Mouse (Mus musculus): ENCODE measurements around the gene Tvp23a. TPM values are rescaled to one million over a fixed set of nuclear protein-coding genes. Genes with fewer than 3 reads are reported as not detected.

The Tvp23a gene
- polyA plus RNA-seq, 2 experiments, result 0.20 to 0.28 TPM

DNA sequence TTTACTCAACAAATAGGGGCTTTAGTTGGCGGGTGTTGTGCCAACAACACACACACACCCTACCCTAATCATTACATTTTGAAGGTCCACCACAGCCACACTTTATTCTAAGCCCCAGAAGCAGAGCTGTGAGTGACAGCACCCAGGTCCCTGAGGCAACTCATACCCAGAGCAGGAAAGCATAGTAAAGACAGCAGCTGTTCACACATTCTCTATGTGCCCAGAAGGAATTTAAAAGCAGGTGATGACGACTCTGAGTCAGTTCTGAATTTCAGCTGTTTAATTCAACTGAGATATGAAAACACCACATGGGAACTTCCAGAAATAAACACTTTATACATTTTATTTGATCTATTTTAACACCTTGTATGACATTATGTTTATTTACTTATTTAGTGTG is 67.6 kb downstream of the Tvp23a start:
- no peak for ATAC-seq (ENCODE audit: insufficient read depth)
- H3K9me3 ChIP-seq (ENCODE audit: control insufficient read depth, low read length), result no peaks in the 10 kb centered on the region
- no peak for TF ChIP-seq EP300 (IDR thresholded peaks at IDR 0.05; ENCODE audit: low read depth)
- H3K4me1 ChIP-seq (replicated peaks; ENCODE audit: control insufficient read depth in 2 of 2, insufficient read depth in 2 of 2, low read length in 1 of 2), result peaks cover 10 to 14% of the 10 kb centered on the region in 2 experiments
- no peak overlapping the region for H3K9ac ChIP-seq (replicated peaks)
- no peaks in the 10 kb centered on the region for H3K27me3 ChIP-seq (ENCODE audit: control insufficient read depth, insufficient read depth, low read length)
- no peak overlapping the region for H3K4me2 ChIP-seq (ENCODE audit: low read depth)
- no peak for DNase-seq (ENCODE audit: low read depth in 3 of 3, low spot score in 3 of 3)
- H3K4me3 ChIP-seq (ENCODE audit: insufficient read depth in 1 of 2, low read depth in 2 of 2, low read length in 2 of 2), result no peak overlapping the region
- no peaks in the 10 kb centered on the region for H3K36me3 ChIP-seq (replicated peaks; ENCODE audit: control insufficient read depth, insufficient read depth, low read depth)
- WGBS (ENCODE audit: insufficient replicate concordance), result 42% methylated on average over 2 of the region's 2 CpGs
- no peak overlapping the region for H3K27ac ChIP-seq

- H3K4me2 ChIP-seq (ENCODE audit: low read depth), result no peak overlapping the region
- no peak for ATAC-seq (ENCODE audit: insufficient read depth)
- H3K4me3 ChIP-seq (ENCODE audit: insufficient read depth in 1 of 2, low read depth in 2 of 2, low read length in 2 of 2), result no peak overlapping the region
- TF ChIP-seq EP300 (IDR thresholded peaks at IDR 0.05; ENCODE audit: low read depth) (no peak), CTCF (IDR thresholded peaks at IDR 0.05; ENCODE audit: low read depth) (no peak)
- WGBS (ENCODE audit: insufficient replicate concordance), result 32% methylated on average over 1 of the region's 1 CpGs
- H3K27me3 ChIP-seq (ENCODE audit: control insufficient read depth, insufficient read depth, low read length), result no peaks in the 10 kb centered on the region
- H3K27ac ChIP-seq, result no peak overlapping the region
- H3K36me3 ChIP-seq (replicated peaks; ENCODE audit: control insufficient read depth, insufficient read depth, low read depth), result no peaks in the 10 kb centered on the region
- no peaks in the 10 kb centered on the region for H3K4me1 ChIP-seq (replicated peaks; ENCODE audit: control insufficient read depth in 2 of 2, insufficient read depth in 2 of 2, low read length in 1 of 2)
- H3K9ac ChIP-seq (replicated peaks), result no peak overlapping the region
- H3K9me3 ChIP-seq (ENCODE audit: control insufficient read depth, low read length), result no peaks in the 10 kb centered on the region
- DNase-seq (ENCODE audit: low read depth in 3 of 3, low spot score in 3 of 3), result no peak
These were observed 69.9 kb downstream of the Tvp23a start for GRCm38 (mm10) chr16:10377286-10377685.

GRCm38 (mm10) chr16:10374254-10375011 is 72.7 kb downstream of the Tvp23a start:
- Histone ChIP-seq H3K4me3 (ENCODE audit: insufficient read depth in 1 of 2, low read depth in 2 of 2, low read length in 2 of 2) (no peak overlapping the region), H3K4me1 (replicated peaks; ENCODE audit: control insufficient read depth in 2 of 2, insufficient read depth in 2 of 2, low read length in 1 of 2) (no peaks in the 10 kb centered on the region), H3K9me3 (ENCODE audit: control insufficient read depth, low read length) (no peaks in the 10 kb centered on the region), H3K27ac (no peak overlapping the region), H3K27me3 (ENCODE audit: control insufficient read depth, insufficient read depth, low read length) (no peaks in the 10 kb centered on the region), H3K4me2 (ENCODE audit: low read depth) (no peak overlapping the region), H3K36me3 (replicated peaks; ENCODE audit: control insufficient read depth, insufficient read depth, low read depth) (no peaks in the 10 kb centered on the region), H3K9ac (replicated peaks) (no peak overlapping the region)
- no peak for DNase-seq (ENCODE audit: low read depth in 3 of 3, low spot score in 3 of 3)
- TF ChIP-seq CTCF (IDR thresholded peaks at IDR 0.05; ENCODE audit: low read depth), result no peak
- no peak for TF ChIP-seq EP300 (IDR thresholded peaks at IDR 0.05; ENCODE audit: low read depth)
- ATAC-seq (ENCODE audit: insufficient read depth), result no peak
- WGBS (ENCODE audit: insufficient replicate concordance), result 34% methylated on average over 13 of the region's 13 CpGs

DNA sequence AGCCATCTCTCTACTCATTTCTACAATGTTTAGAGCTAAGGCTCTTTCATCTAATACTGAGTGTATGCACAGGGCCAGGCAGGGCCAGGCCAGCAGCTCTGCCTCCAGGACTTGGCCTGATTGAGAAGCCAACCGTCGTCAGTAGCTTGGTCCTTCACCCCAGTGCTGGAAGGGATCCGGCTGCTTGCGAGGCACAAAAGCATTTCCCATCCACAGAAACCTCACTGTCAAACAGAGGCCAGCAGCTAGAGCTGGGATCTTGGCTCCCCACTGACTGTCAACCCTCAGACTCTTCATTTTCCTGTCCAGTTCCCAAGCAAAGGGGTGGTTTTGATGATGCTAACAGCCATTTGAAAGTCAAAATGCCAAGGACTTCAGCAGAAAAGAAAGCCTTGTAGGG is 74.8 kb downstream of the Tvp23a start:
- H3K9ac ChIP-seq (replicated peaks), result no peak overlapping the region
- no peak for TF ChIP-seq CTCF (IDR thresholded peaks at IDR 0.05; ENCODE audit: low read depth)
- no peak for TF ChIP-seq EP300 (IDR thresholded peaks at IDR 0.05; ENCODE audit: low read depth)
- ATAC-seq (ENCODE audit: insufficient read depth) (no peak), DNase-seq (ENCODE audit: low read depth in 3 of 3, low spot score in 3 of 3) (no peak)
- H3K36me3 ChIP-seq (replicated peaks; ENCODE audit: control insufficient read depth, insufficient read depth, low read depth), result no peaks in the 10 kb centered on the region
- H3K9me3 ChIP-seq (ENCODE audit: control insufficient read depth, low read length), result no peaks in the 10 kb centered on the region
- H3K27ac ChIP-seq, result no peak overlapping the region
- H3K4me1 ChIP-seq (replicated peaks; ENCODE audit: control insufficient read depth in 2 of 2, insufficient read depth in 2 of 2, low read length in 1 of 2), result no peaks in the 10 kb centered on the region
- no peaks in the 10 kb centered on the region for H3K27me3 ChIP-seq (ENCODE audit: control insufficient read depth, insufficient read depth, low read length)
- 72% methylated on average over 4 of the region's 4 CpGs for WGBS (ENCODE audit: insufficient replicate concordance)
- H3K4me2 ChIP-seq (ENCODE audit: low read depth), result no peak overlapping the region
- H3K4me3 ChIP-seq (ENCODE audit: insufficient read depth in 1 of 2, low read depth in 2 of 2, low read length in 2 of 2), result no peak overlapping the region

Other genes starting within 250 kb of the Tvp23a start
- 3.9 and 4.3 TPM in 2 replicates for gene Emp2, start 133.4 kb downstream of the Tvp23a start, polyA plus RNA-seq (2012; rRNA removed)
- gene Emp2, start 133.4 kb downstream of the Tvp23a start, polyA plus RNA-seq (2014; fragmentation: Nextera tagmentation; extraction: Ambion mirVana), result 3.8 and 4.0 TPM in 2 replicates
- gene Tekt5, start 51.9 kb downstream of the Tvp23a start, polyA plus RNA-seq (2012; rRNA removed), result 0.13 and 0.15 TPM in 2 replicates
- 0.10 TPM in 2 replicates for gene Tekt5, start 51.9 kb downstream of the Tvp23a start, polyA plus RNA-seq (2014; fragmentation: Nextera tagmentation; extraction: Ambion mirVana)
- 15.2 and 20.2 TPM in 2 replicates for gene Nubp1, start 35.4 kb downstream of the Tvp23a start, polyA plus RNA-seq (2012; rRNA removed)
- gene Nubp1, start 35.4 kb downstream of the Tvp23a start, polyA plus RNA-seq (2014; fragmentation: Nextera tagmentation; extraction: Ambion mirVana), result 31.6 and 34.4 TPM in 2 replicates
- gene Ciita, start 32.7 kb upstream of the Tvp23a start, polyA plus RNA-seq (2012; rRNA removed), result 0.04 and 0.06 TPM in 2 replicates
- 0.03 and 0.06 TPM in 2 replicates for gene Ciita, start 32.7 kb upstream of the Tvp23a start, polyA plus RNA-seq (2014; fragmentation: Nextera tagmentation; extraction: Ambion mirVana)
- 4.3 and 4.8 TPM in 2 replicates for gene Dexi, start 95.7 kb upstream of the Tvp23a start, polyA plus RNA-seq (2012; rRNA removed)
- 3.9 and 4.7 TPM in 2 replicates for gene Dexi, start 95.7 kb upstream of the Tvp23a start, polyA plus RNA-seq (2014; fragmentation: Nextera tagmentation; extraction: Ambion mirVana)
- gene Clec16a, start 98.0 kb upstream of the Tvp23a start, polyA plus RNA-seq (2012; rRNA removed), result 2.7 and 3.1 TPM in 2 replicates
- 9.6 and 10.0 TPM in 2 replicates for gene Clec16a, start 98.0 kb upstream of the Tvp23a start, polyA plus RNA-seq (2014; fragmentation: Nextera tagmentation; extraction: Ambion mirVana)